Mouse (Mus musculus) natural killer cell, adult 2 months (primary cell): ENCODE data around the gene Olfr1065.
"Not testable (repeated sequence)": the region's sequence is repeated elsewhere in the genome, so short reads cannot be mapped to it uniquely, and the experiment has no call there.

Experiments used
- DNase-seq, 2 experiments: peaks; one replicate each; pipeline ENCODE4 v3.0.0; 2022; ENCODE audit warnings: low spot score in 2 of 2

The Olfr1065 gene

GRCm38 (mm10) chr2:86450491-86450890, at the start of gene Olfr1065:
Olfr1065 (minus strand) TSS chr2:86450591.
- DNase-seq: not testable (repeated sequence)

- DNase-seq: no peak
Measured at GRCm38 (mm10) chr2:86487286-86487685, 36.9 kb upstream of the Olfr1065 start, which contains the start of gene Olfr228. Olfr228 (minus strand) TSS chr2:86487386.

GRCm38 (mm10) chr2:86464442-86465109, 14.2 kb upstream of the Olfr1065 start:
- no peak for DNase-seq

- no peak for DNase-seq
Measured at GRCm38 (mm10) chr2:86460434-86460833, 10.0 kb upstream of the Olfr1065 start.

GRCm38 (mm10) chr2:86456169-86456568, 5.8 kb upstream of the Olfr1065 start, which contains the start of gene Olfr1066:
Olfr1066 (minus strand) TSS chr2:86456269.
- no peak for DNase-seq

GRCm38 (mm10) chr2:86442101-86442500, 8.3 kb downstream of the Olfr1065 start:
- not testable (repeated sequence) for DNase-seq

- not testable (repeated sequence) for DNase-seq
Measured at GRCm38 (mm10) chr2:86428511-86428910, 21.9 kb downstream of the Olfr1065 start.

GRCm38 (mm10) chr2:86426649-86427048, 23.7 kb downstream of the Olfr1065 start, which contains the start of gene Olfr1062:
Olfr1062 (minus strand) TSS chr2:86426749.
- DNase-seq: not testable (repeated sequence)

GRCm38 (mm10) chr2:86413950-86414349, 36.4 kb downstream of the Olfr1065 start, which contains the start of gene Olfr1061:
Olfr1061 (minus strand) TSS chr2:86414050.
- DNase-seq: no peak

- no peak for DNase-seq
Measured at GRCm38 (mm10) chr2:86395114-86395513, 55.3 kb downstream of the Olfr1065 start.
